18 mouse cellular contexts compared by ENCODE assay signal in genomic region chr4:31381069-31381969, GRCm38 (mm10).
DNase-seq lines count a peak whose midpoint lies in the region; ATAC-seq and TF ChIP-seq lines count a peak whose summit lies in the region.
"Had no signal": no experiment of that assay in that cellular context is flagged by ENCODE, and none has a peak within 500 bp of the region (broad histone marks: within the 10 kb centered on the region; RNA-seq: fewer than 3 reads in every experiment).

No protein-coding gene starts in this region.

- intact Hi-C loops in left cerebral cortex, postnatal 10 days (cut with DNase I) = no loop called here

- no peaks in the 10 kb centered on the region for H3K27me3 ChIP-seq in forebrain, embryonic 13.5 days
- H3K27me3 ChIP-seq in forebrain, postnatal 0 days (ENCODE audit: insufficient read depth, low read length) = no peaks in the 10 kb centered on the region
- no peaks in the 10 kb centered on the region for H3K27me3 ChIP-seq in forebrain, embryonic 15.5 days
- H3K27me3 ChIP-seq: embryonic facial prominence, embryonic 13.5 days; embryonic facial prominence, embryonic 15.5 days had no signal

- 62% methylated on average over 8 of the region's 8 CpGs for WGBS in forebrain, embryonic 13.5 days
- WGBS in forebrain, postnatal 0 days = 45% methylated on average over 8 of the region's 8 CpGs
- WGBS in forebrain, embryonic 15.5 days = 47% methylated on average over 8 of the region's 8 CpGs

- DNase-seq in forebrain, postnatal 0 days = no peak
- DNase-seq in brain, embryonic 14.5 days (ENCODE audit: low read depth) = peak; percentile 85
- DNase-seq in left cerebral cortex, postnatal 10 days (ENCODE audit: extremely low spot score in 1 of 2, low spot score in 2 of 2) = no peak
- DNase-seq in embryo, embryonic 10 days (ENCODE audit: low spot score) = no peak
- DNase-seq: adrenal gland, adult 2 months; adrenal gland, postnatal 10 days; adrenal gland, postnatal 25 days; cerebellum, adult 11-12 months; cerebellum, adult 2 months; cerebellum, adult 9-10 months; cerebellum, postnatal 10 days; cerebellum, postnatal 25 days; embryo, embryonic 11 days had no signal

- H3K27ac ChIP-seq in forebrain, embryonic 13.5 days = no peak overlapping the region
- no peak overlapping the region for H3K27ac ChIP-seq in forebrain, postnatal 0 days (ENCODE audit: low read depth, low read length)
- H3K27ac ChIP-seq in forebrain, embryonic 15.5 days (replicated peaks) = peak overlapping the region; percentile 57
- H3K27ac ChIP-seq: embryonic facial prominence, embryonic 13.5 days; embryonic facial prominence, embryonic 15.5 days had no signal

- no peak overlapping the region for H3K9ac ChIP-seq in forebrain, embryonic 13.5 days
- no peak overlapping the region for H3K9ac ChIP-seq in forebrain, postnatal 0 days
- H3K9ac ChIP-seq in forebrain, embryonic 15.5 days (replicated peaks) = no peak overlapping the region
- H3K9ac ChIP-seq: embryonic facial prominence, embryonic 13.5 days; embryonic facial prominence, embryonic 15.5 days had no signal

- ATAC-seq in forebrain, embryonic 13.5 days = peak; percentile 67
- no peak for ATAC-seq in forebrain, postnatal 0 days
- peak; percentile 70 for ATAC-seq in forebrain, embryonic 15.5 days (replicated peaks)

- no peak overlapping the region for H3K4me3 ChIP-seq in forebrain, embryonic 13.5 days
- no peak overlapping the region for H3K4me3 ChIP-seq in forebrain, postnatal 0 days (ENCODE audit: low read depth, low read length)
- no peak overlapping the region for H3K4me3 ChIP-seq in forebrain, embryonic 15.5 days
- H3K4me3 ChIP-seq: embryonic facial prominence, embryonic 13.5 days; embryonic facial prominence, embryonic 15.5 days; erythroblast, embryonic 14.5 days had no signal

- no peak for TF ChIP-seq CTCF in forebrain, postnatal 0 days (IDR thresholded peaks at IDR 0.05; ENCODE audit: low read depth)
- no peak for TF ChIP-seq CTCF in brain, embryonic 14.5 days (IDR thresholded peaks at IDR 0.05; ENCODE audit: borderline replicate concordance, extremely low read depth, insufficient read depth, insufficient read length)

- peaks cover 2% of the 10 kb centered on the region; the same call in 1 of the 2 replicates for H3K4me1 ChIP-seq in forebrain, embryonic 13.5 days
- no peaks in the 10 kb centered on the region for H3K4me1 ChIP-seq in forebrain, postnatal 0 days (ENCODE audit: insufficient read depth)
- peaks cover 5% of the 10 kb centered on the region; the same call in 1 of the 2 replicates for H3K4me1 ChIP-seq in forebrain, embryonic 15.5 days
- H3K4me1 ChIP-seq: embryonic facial prominence, embryonic 13.5 days; embryonic facial prominence, embryonic 15.5 days had no signal

- no peak overlapping the region for H3K4me2 ChIP-seq in forebrain, embryonic 13.5 days
- no peak overlapping the region for H3K4me2 ChIP-seq in forebrain, postnatal 0 days (ENCODE audit: low read depth)
- no peak overlapping the region for H3K4me2 ChIP-seq in forebrain, embryonic 15.5 days (replicated peaks)
- H3K4me2 ChIP-seq: embryonic facial prominence, embryonic 13.5 days; embryonic facial prominence, embryonic 15.5 days had no signal

- no peak for TF ChIP-seq POLR2A in brain, embryonic 14.5 days (IDR thresholded peaks at IDR 0.05; ENCODE audit: borderline replicate concordance, extremely low read depth, insufficient read depth, insufficient read length, poor library complexity, severe bottlenecking)

- H3K9me3 ChIP-seq in forebrain, embryonic 13.5 days (replicated peaks) = no peaks in the 10 kb centered on the region
- H3K9me3 ChIP-seq in forebrain, postnatal 0 days (ENCODE audit: low read length) = no peaks in the 10 kb centered on the region
- H3K9me3 ChIP-seq in forebrain, embryonic 15.5 days = no peaks in the 10 kb centered on the region
- H3K9me3 ChIP-seq: embryonic facial prominence, embryonic 13.5 days; embryonic facial prominence, embryonic 15.5 days had no signal

- no peaks in the 10 kb centered on the region for H3K36me3 ChIP-seq in forebrain, embryonic 13.5 days (ENCODE audit: poor library complexity, severe bottlenecking)
- no peaks in the 10 kb centered on the region for H3K36me3 ChIP-seq in forebrain, postnatal 0 days (ENCODE audit: insufficient read depth)
- H3K36me3 ChIP-seq in forebrain, embryonic 15.5 days = no peaks in the 10 kb centered on the region
- H3K36me3 ChIP-seq: embryonic facial prominence, embryonic 13.5 days; embryonic facial prominence, embryonic 15.5 days had no signal
